Mouse (Mus musculus): Measurements from ENCODE around the gene E430018J23Rik. TPM values are rescaled to one million over a fixed set of nuclear protein-coding genes. Genes with fewer than 3 reads are reported as not detected.
A peak's percentile ranks its signal among the peaks of the same experiment; 100 is the strongest.
"Not testable (repeated sequence)": the region's sequence is repeated elsewhere in the genome, so short reads cannot be mapped to it uniquely, and the experiment has no call there.

E430018J23Rik gene
- polyA plus RNA-seq, 1 experiment from 2014 or later, result 6.4 TPM

DNA sequence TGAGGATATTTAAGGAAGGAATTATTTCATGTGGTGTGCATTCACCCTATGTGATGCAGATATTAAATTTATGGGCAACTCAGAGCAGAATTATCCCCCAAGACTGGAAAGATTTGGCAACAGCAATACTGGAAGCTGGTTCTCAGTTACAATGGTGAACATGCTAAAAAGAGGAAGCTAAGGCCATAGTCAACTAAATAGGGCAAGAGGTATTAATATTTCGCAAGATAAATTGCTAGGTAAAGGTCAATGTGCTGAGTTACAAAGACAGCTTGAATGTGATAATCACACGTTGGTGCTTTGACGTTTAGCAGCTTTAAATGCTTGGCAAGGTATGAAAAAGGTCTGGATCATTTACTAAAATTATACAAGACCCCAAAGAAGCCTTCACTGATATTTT is 37.6 kb downstream of the E430018J23Rik start:
- Histone ChIP-seq H3K36me3 (no peaks in the 10 kb centered on the region), H3K27me3 (peaks cover 11% of the 10 kb centered on the region), H3K27ac (no peak overlapping the region), H3K9me3 (no peaks in the 10 kb centered on the region), H3K4me1 (replicated peaks) (no peaks in the 10 kb centered on the region), H3K4me2 (no peak overlapping the region), H3K4me3 (replicated peaks) (no peak overlapping the region), H3K9ac (replicated peaks) (no peak overlapping the region)
- WGBS, result 59% methylated on average over 3 of the region's 3 CpGs
- ATAC-seq (ENCODE audit: insufficient number of reproducible peaks, insufficient read depth, low FRiP score, low TSS enrichment, low read depth), result no peak

DNA sequence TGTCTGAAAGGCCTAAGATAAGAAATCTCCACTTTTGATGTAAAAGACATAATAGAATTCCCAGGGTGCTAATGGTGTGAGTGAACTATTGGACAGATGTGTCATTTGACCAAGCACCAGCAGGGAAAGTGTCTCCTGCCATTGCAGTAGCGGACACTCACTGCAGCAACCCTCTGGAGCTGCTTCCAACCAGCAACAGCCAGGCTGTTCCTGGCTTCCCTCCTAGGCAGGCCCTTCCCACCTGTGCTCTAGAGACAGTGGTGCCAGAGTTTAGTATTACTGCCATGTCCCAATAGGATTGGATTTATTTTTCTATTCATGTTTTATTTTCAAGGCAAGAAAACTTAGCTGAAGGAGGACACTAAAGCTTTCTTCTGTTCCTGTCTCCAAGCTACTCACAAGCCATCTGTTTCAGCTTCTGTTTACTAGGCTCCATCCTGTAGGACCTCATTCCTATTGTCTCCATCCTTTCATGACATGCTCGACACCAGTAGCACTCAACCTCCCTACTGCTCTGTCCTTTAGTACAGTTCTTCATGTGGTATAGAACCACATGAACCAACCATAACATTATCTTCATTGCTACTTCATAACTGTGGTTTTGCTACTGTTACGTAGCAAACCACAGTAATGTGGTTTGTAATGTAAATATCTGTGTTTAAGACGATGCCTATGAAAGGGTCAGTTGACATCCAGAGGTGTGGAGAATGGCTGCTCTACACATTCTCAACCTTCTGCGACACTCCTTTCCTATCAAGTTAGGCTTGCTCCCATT is 42.0 kb downstream of the E430018J23Rik start:
- WGBS, result 93% methylated on average over 5 of the region's 5 CpGs
- ATAC-seq (ENCODE audit: insufficient number of reproducible peaks, insufficient read depth, low FRiP score, low TSS enrichment, low read depth), result no peak
- no peak overlapping the region for H3K4me2 ChIP-seq

DNA sequence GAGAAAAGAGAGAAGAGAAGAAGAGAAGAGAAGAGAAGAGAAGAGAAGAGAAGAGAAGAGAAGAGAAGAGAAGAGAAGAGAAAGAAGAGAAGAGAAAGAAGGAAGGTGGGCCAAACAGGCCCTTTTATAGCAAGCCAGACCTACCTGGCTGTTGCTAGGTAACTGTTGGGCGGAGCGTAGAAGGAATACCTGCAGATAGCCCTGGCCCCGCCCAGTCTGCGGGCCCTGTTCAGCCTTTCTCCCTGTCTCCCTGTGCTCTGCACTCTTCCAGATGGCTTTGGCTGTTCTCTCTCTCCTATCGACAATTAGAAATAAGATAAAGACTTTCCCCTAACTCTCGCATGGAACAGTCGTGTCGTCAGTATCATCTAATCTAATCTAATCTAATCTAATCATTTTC is 46.8 kb downstream of the E430018J23Rik start:
- Histone ChIP-seq H3K9me3 (no peaks in the 10 kb centered on the region), H3K4me1 (replicated peaks) (peaks cover 17% of the 10 kb centered on the region), H3K9ac (replicated peaks) (no peak overlapping the region), H3K27ac (no peak overlapping the region; the same call in 1 of the 2 replicates), H3K36me3 (peaks cover 23% of the 10 kb centered on the region), H3K4me3 (replicated peaks) (peak overlapping the region; percentile 94), H3K4me2 (peak overlapping the region; percentile 76), H3K27me3 (no peaks in the 10 kb centered on the region)
- WGBS, result 13% methylated on average over 8 of the region's 8 CpGs
- ATAC-seq (ENCODE audit: insufficient number of reproducible peaks, insufficient read depth, low FRiP score, low TSS enrichment, low read depth), result no peak

More for the DNA sequence above, 42.0 kb downstream of the E430018J23Rik start:
- no peak overlapping the region for H3K27ac ChIP-seq
- no peaks in the 10 kb centered on the region for H3K27me3 ChIP-seq
- peaks cover 6% of the 10 kb centered on the region for H3K4me1 ChIP-seq (replicated peaks)
- no peaks in the 10 kb centered on the region for H3K36me3 ChIP-seq
- no peak overlapping the region for H3K4me3 ChIP-seq (replicated peaks)
- no peaks in the 10 kb centered on the region for H3K9me3 ChIP-seq
- no peak overlapping the region for H3K9ac ChIP-seq (replicated peaks)

DNA sequence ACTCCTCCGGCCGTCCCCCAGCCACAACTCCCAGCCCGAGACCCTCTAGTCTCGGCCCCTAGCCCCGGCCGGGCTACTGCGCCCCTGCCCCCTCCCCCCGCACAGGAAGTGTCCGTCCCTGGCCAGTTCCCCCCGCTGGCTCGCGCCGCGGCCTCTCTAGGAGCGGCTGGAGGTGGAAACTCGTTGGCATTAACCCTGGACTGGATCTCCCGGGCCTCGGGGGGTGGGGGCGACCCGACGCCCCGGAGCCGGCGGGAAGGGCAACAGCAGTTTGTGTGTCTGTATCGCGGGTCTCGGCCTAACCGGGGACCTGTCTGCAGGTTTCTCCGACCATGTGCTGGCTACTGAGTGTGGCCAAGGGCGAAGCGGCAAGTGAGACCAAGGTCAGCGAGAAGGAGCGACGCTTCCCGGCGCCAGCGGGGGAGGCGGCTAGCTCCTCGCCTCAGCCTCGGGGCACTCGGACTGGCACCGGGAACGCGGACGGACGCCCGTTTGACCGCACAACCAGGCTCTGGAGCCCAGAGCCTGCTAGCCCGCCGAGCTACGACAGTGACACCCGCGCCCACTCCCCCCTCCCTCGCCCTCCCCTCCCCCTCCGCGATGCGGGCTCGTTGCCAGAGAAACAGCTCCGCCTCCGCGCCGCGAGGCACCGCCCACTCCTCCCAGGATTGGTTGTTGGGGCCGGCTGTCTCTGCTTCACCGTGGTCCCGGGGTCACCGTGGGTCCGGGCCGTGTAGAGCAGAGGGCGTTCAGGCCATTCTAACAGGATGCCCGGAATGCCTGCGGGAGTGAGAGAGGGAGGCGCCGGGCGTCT is 47.7 kb downstream of the E430018J23Rik start, which contains the start of gene Zfp768:
Zfp768 (minus strand) TSS at position 78 of the 814 bp plus-strand sequence.
- Histone ChIP-seq H3K36me3 (peaks cover 33% of the 10 kb centered on the region), H3K27ac (peak within 1 kb of the TSS; percentile 91), H3K4me1 (replicated peaks) (peaks cover 17% of the 10 kb centered on the region), H3K27me3 (no peaks in the 10 kb centered on the region), H3K9me3 (no peaks in the 10 kb centered on the region), H3K4me2 (peak within 1 kb of the TSS; percentile 76), H3K4me3 (replicated peaks) (peak within 1 kb of the TSS; percentile 94), H3K9ac (replicated peaks) (peak within 1 kb of the TSS; percentile 89)
- ATAC-seq (ENCODE audit: insufficient number of reproducible peaks, insufficient read depth, low FRiP score, low TSS enrichment, low read depth), result peak; percentile 92
- under 1% methylated on average over 76 of the region's 76 CpGs for WGBS

DNA sequence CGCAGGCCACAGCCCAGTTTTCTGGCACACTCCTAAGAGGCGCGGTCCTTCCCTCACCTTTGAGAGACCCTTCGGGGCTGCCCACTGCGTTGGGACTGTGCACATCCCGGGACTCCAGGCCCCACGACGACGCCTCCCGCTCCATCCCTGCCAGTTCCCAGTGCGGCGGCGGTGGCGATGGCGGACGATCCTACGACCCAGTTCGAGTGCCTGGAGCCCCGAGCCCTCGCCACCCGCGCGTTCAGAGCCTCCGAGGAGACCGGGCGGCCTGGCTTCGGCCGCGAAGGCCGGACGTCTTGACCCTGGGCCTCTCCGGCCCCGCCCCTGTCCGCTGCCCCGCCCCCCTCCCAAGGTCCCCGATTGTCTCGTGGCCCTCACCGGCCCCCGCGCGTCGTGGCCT is 48.3 kb downstream of the E430018J23Rik start:
- peaks cover 17% of the 10 kb centered on the region for H3K4me1 ChIP-seq (replicated peaks)
- no peak for ATAC-seq (ENCODE audit: insufficient number of reproducible peaks, insufficient read depth, low FRiP score, low TSS enrichment, low read depth)
- WGBS, result under 1% methylated on average over 40 of the region's 42 CpGs
- H3K27me3 ChIP-seq, result no peaks in the 10 kb centered on the region
- H3K4me2 ChIP-seq, result peak overlapping the region; percentile 76
- peaks cover 38% of the 10 kb centered on the region for H3K36me3 ChIP-seq
- peak overlapping the region; percentile 94 for H3K4me3 ChIP-seq (replicated peaks)
- H3K9me3 ChIP-seq, result no peaks in the 10 kb centered on the region
- H3K27ac ChIP-seq, result peak overlapping the region; percentile 91
- peak overlapping the region; percentile 89 for H3K9ac ChIP-seq (replicated peaks)

DNA sequence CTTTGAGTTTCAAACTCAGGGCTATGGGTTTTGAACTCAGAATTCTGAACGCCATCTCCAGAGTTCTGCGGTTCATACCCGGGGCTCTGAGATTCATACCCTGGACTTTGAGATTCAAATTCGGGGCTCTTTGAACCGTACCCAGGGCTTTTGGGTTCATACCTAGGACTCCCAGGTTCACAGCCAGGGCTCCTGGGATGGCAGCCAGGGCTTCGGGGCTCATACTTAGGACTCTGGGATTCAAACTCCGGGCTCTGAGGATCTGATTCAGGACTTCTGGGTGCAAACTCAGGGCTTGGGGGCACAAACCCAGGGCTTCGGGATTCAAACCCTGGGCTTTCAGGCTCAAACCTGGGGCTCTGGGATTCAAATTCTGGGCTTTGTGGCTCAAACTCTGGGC is 49.1 kb downstream of the E430018J23Rik start:
- Histone ChIP-seq H3K4me3 (replicated peaks) (peak overlapping the region; percentile 94), H3K27me3 (no peaks in the 10 kb centered on the region), H3K27ac (no peak overlapping the region), H3K4me2 (peak overlapping the region; percentile 76), H3K9ac (replicated peaks) (peak overlapping the region; percentile 89), H3K36me3 (peaks cover 38% of the 10 kb centered on the region), H3K4me1 (replicated peaks) (peaks cover 17% of the 10 kb centered on the region), H3K9me3 (no peaks in the 10 kb centered on the region)
- 91% methylated on average over 8 of the region's 8 CpGs for WGBS
- no peak for ATAC-seq (ENCODE audit: insufficient number of reproducible peaks, insufficient read depth, low FRiP score, low TSS enrichment, low read depth)

DNA sequence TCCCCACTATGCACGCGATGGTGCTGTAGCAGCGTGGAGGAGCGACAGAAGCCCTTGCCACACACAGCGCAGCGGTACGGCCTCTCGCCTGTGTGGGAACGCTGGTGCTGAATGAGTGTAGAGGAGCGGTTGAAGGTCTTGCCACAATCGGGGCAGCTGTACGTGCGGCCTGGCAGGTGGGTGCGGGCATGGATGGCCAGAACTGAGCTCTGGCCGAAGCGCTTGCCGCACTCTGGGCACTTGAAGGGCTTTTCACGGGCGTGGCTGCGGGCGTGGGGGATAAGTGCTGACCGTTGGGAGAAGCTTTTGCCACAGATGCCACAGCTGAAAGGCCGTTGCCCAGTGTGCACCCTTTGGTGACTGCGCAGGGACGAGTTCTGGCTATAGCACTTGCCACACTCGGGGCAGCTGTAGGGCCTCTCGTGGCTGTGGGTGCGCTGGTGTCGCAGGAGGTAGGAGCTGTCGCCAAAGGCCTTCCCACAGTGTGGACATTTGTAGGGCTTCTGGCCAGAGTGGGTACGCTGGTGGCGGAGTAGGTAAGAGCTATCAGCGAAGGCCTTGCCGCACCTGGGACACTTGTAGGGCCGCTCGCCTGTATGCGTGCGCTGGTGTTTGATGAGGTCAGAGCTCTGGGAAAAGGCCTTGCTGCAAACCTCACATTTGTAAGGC is 49.9 kb downstream of the E430018J23Rik start:
- ATAC-seq (ENCODE audit: insufficient number of reproducible peaks, insufficient read depth, low FRiP score, low TSS enrichment, low read depth), result no peak
- no peak overlapping the region for H3K27ac ChIP-seq
- H3K9me3 ChIP-seq, result no peaks in the 10 kb centered on the region
- WGBS, result 95% methylated on average over 38 of the region's 38 CpGs
- H3K4me2 ChIP-seq, result no peak overlapping the region
- H3K4me1 ChIP-seq (replicated peaks), result peaks cover 17% of the 10 kb centered on the region
- no peak overlapping the region; the same call in 1 of the 2 replicates for H3K4me3 ChIP-seq (replicated peaks)
- H3K27me3 ChIP-seq, result no peaks in the 10 kb centered on the region
- peaks cover 38% of the 10 kb centered on the region for H3K36me3 ChIP-seq
- H3K9ac ChIP-seq (replicated peaks), result no peak overlapping the region

DNA sequence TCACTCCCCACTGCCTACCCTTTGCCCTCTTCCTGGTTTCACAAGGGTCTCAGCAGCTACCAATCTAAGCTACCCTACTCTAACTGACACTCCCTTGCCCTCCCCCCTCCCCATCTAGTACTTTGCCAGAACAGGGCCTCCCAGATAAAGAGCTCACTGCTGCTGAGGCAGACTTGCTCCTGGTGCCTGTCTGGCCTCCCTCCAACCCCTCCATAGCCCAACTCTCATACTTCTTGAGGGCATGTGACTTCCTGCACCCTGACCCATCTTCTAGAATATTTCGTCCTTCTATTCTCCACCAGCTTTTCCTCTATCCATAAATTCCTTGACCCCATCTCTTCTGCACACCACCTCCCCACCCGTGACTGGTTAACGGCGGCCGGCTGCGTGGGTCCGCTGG is 50.5 kb downstream of the E430018J23Rik start:
- Histone ChIP-seq H3K9ac (replicated peaks) (no peak overlapping the region), H3K4me1 (replicated peaks) (peaks cover 17% of the 10 kb centered on the region), H3K36me3 (peaks cover 38% of the 10 kb centered on the region), H3K27ac (no peak overlapping the region), H3K27me3 (no peaks in the 10 kb centered on the region), H3K9me3 (no peaks in the 10 kb centered on the region), H3K4me2 (no peak overlapping the region), H3K4me3 (replicated peaks) (no peak overlapping the region)
- ATAC-seq (ENCODE audit: insufficient number of reproducible peaks, insufficient read depth, low FRiP score, low TSS enrichment, low read depth), result no peak
- WGBS, result 95% methylated on average over 7 of the region's 7 CpGs

DNA sequence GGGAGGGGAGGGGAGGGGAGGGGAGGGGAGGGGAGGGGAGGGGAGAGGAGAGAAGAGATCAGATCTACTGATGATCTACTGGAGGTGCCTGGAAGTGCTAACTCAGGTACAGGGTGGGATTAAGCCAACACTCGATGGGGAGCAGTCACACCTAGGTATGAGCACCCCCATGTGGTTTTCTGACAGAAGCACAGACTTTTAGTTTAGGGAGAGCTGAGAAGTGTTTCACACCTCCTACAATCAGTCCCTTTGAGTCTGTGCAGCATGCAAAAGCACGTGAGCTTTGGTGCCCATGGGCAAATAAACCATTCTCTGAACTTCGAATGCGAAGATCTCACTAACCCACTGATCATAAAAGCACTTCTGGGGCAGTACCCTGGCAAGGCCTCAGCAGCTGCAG is 51.1 kb downstream of the E430018J23Rik start:
- no peak overlapping the region for H3K9ac ChIP-seq (replicated peaks)
- H3K4me3 ChIP-seq (replicated peaks), result no peak overlapping the region
- no peaks in the 10 kb centered on the region for H3K27me3 ChIP-seq
- no peak overlapping the region for H3K4me2 ChIP-seq
- ATAC-seq (ENCODE audit: insufficient number of reproducible peaks, insufficient read depth, low FRiP score, low TSS enrichment, low read depth), result no peak
- H3K36me3 ChIP-seq, result peaks cover 38% of the 10 kb centered on the region
- no peaks in the 10 kb centered on the region for H3K9me3 ChIP-seq
- no peak overlapping the region for H3K27ac ChIP-seq
- 58% methylated on average over 4 of the region's 4 CpGs for WGBS
- peaks cover 17% of the 10 kb centered on the region for H3K4me1 ChIP-seq (replicated peaks)

DNA sequence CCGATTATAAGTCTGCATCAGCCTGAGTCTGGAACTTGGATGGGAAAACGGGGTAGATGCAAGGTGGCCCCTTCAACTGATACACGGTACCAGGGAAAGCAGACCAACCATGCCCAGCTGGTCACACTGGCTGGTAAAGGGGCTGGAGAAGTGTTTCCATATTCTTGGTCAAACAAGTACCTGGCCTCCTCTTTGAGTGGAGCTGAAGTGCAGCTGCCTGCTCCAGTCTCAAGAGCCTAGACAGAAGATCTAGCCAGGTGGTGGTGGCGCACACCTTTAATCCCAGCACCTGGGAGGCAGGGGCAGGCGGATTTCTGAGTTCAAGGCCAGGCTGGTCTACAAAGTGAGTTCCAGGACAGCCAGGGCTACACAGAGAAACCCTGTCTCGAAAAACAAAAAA is 51.6 kb downstream of the E430018J23Rik start:
- peaks cover 38% of the 10 kb centered on the region for H3K36me3 ChIP-seq
- H3K4me2 ChIP-seq; H3K4me3 ChIP-seq (replicated peaks); ATAC-seq (ENCODE audit: insufficient number of reproducible peaks, insufficient read depth, low FRiP score, low TSS enrichment, low read depth); H3K9me3 ChIP-seq; H3K27me3 ChIP-seq; H3K27ac ChIP-seq; H3K9ac ChIP-seq (replicated peaks): not testable (repeated sequence)
- 93% methylated on average over 6 of the region's 6 CpGs for WGBS
- peaks cover 16% of the 10 kb centered on the region for H3K4me1 ChIP-seq (replicated peaks)

DNA sequence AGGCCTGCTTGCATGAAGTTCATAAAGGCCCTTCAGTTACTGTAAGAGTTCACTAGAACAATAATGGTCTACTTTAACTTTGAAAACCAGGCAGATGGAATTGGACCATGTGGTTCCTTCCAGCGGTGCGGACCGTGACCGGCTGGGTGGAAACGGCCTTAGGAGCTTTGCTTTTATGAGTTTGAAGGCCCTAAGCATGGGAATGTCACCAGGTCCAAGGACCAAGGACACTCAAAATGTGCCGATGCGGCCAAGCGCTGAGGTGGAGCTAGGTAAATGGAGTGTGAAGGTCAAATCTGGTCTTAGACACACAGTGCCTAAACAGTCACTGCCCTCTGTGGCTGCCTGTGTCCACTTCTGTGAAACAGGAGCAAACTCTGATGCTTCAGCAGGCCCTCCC is 52.1 kb downstream of the E430018J23Rik start:
- Histone ChIP-seq H3K4me3 (replicated peaks) (no peak overlapping the region), H3K36me3 (peaks cover 38% of the 10 kb centered on the region), H3K9me3 (no peaks in the 10 kb centered on the region), H3K4me1 (replicated peaks) (peaks cover 11% of the 10 kb centered on the region), H3K9ac (replicated peaks) (no peak overlapping the region), H3K27me3 (no peaks in the 10 kb centered on the region), H3K27ac (no peak overlapping the region), H3K4me2 (no peak overlapping the region)
- WGBS, result 91% methylated on average over 8 of the region's 8 CpGs
- ATAC-seq (ENCODE audit: insufficient number of reproducible peaks, insufficient read depth, low FRiP score, low TSS enrichment, low read depth), result no peak
